19 mouse cellular contexts compared by ENCODE assay signal in genomic region chr14:93182606-93183491, GRCm38 (mm10).
DNase-seq lines count a peak whose midpoint lies in the region; ATAC-seq and TF ChIP-seq lines count a peak whose summit lies in the region.
"Had no signal": no experiment of that assay in that cellular context is flagged by ENCODE, and none has a peak within 500 bp of the region (broad histone marks: within the 10 kb centered on the region; RNA-seq: fewer than 3 reads in every experiment).

No protein-coding gene starts in this region.

- H3K27ac ChIP-seq in embryonic facial prominence, embryonic 15.5 days (replicated peaks) = peak overlapping the region; percentile 72
- no peak overlapping the region for H3K27ac ChIP-seq in kidney, embryonic 15.5 days
- H3K27ac ChIP-seq in kidney, embryonic 14.5 days (ENCODE audit: low read depth, low read length) = no peak overlapping the region
- H3K27ac ChIP-seq: heart, embryonic 10.5 days; hindbrain, embryonic 10.5 days; hindbrain, postnatal 0 days; stomach, embryonic 15.5 days had no signal

- TF ChIP-seq POLR2A in brain, embryonic 14.5 days (IDR thresholded peaks at IDR 0.05; ENCODE audit: borderline replicate concordance, extremely low read depth, insufficient read depth, insufficient read length, poor library complexity, severe bottlenecking) = no peak

- H3K9ac ChIP-seq in embryonic facial prominence, embryonic 15.5 days = no peak overlapping the region
- no peak overlapping the region for H3K9ac ChIP-seq in kidney, embryonic 15.5 days
- H3K9ac ChIP-seq in kidney, embryonic 14.5 days (ENCODE audit: low read depth, low read length) = no peak overlapping the region
- H3K9ac ChIP-seq: stomach, embryonic 15.5 days had no signal

- no peaks in the 10 kb centered on the region for H3K4me1 ChIP-seq in embryonic facial prominence, embryonic 15.5 days
- no peaks in the 10 kb centered on the region for H3K4me1 ChIP-seq in kidney, embryonic 15.5 days
- no peaks in the 10 kb centered on the region for H3K4me1 ChIP-seq in kidney, embryonic 14.5 days (ENCODE audit: control insufficient read depth, insufficient read depth, low read length)
- H3K4me1 ChIP-seq: heart, embryonic 10.5 days; hindbrain, embryonic 10.5 days; stomach, embryonic 15.5 days had no signal

- no peaks in the 10 kb centered on the region for H3K27me3 ChIP-seq in embryonic facial prominence, embryonic 15.5 days
- no peaks in the 10 kb centered on the region for H3K27me3 ChIP-seq in kidney, embryonic 15.5 days
- H3K27me3 ChIP-seq in kidney, embryonic 14.5 days (ENCODE audit: control insufficient read depth, insufficient read depth, low read length) = no peaks in the 10 kb centered on the region
- H3K27me3 ChIP-seq: stomach, embryonic 15.5 days had no signal

- no peaks in the 10 kb centered on the region for H3K36me3 ChIP-seq in embryonic facial prominence, embryonic 15.5 days
- H3K36me3 ChIP-seq in kidney, embryonic 15.5 days = no peaks in the 10 kb centered on the region
- H3K36me3 ChIP-seq in kidney, embryonic 14.5 days (ENCODE audit: control insufficient read depth, insufficient read depth, low read length) = no peaks in the 10 kb centered on the region
- H3K36me3 ChIP-seq: heart, embryonic 10.5 days; hindbrain, embryonic 10.5 days; stomach, embryonic 15.5 days had no signal

- DNase-seq in layer of hippocampus, adult 11-12 months (ENCODE audit: low spot score) = peak; percentile 17
- DNase-seq in layer of hippocampus, postnatal 36 days = no peak
- DNase-seq in brain, embryonic 14.5 days (ENCODE audit: low read depth) = peak; percentile 86
- peak; percentile 47 for DNase-seq in layer of hippocampus, adult 9-11 months
- DNase-seq: adrenal gland, adult 2 months; cerebellum, adult 11 months; cerebellum, postnatal 25 days; kidney, adult 11 months; kidney, postnatal 10 days; lung, adult 18-20 months; lung, postnatal 36 days; right cerebral cortex, postnatal 25 days had no signal

- TF ChIP-seq CTCF in brain, embryonic 14.5 days (IDR thresholded peaks at IDR 0.05; ENCODE audit: borderline replicate concordance, extremely low read depth, insufficient read depth, insufficient read length) = no peak

- 55% methylated on average over 9 of the region's 9 CpGs for WGBS in embryonic facial prominence, embryonic 15.5 days
- 93% methylated on average over 9 of the region's 9 CpGs for WGBS in kidney, embryonic 15.5 days
- 89% methylated on average over 9 of the region's 9 CpGs for WGBS in kidney, embryonic 14.5 days

- H3K4me2 ChIP-seq in embryonic facial prominence, embryonic 15.5 days (replicated peaks) = no peak overlapping the region
- H3K4me2 ChIP-seq in kidney, embryonic 15.5 days = no peak overlapping the region
- no peak overlapping the region for H3K4me2 ChIP-seq in kidney, embryonic 14.5 days (replicated peaks; ENCODE audit: low read depth, low read length)
- H3K4me2 ChIP-seq: stomach, embryonic 15.5 days had no signal

- H3K4me3 ChIP-seq in embryonic facial prominence, embryonic 15.5 days (replicated peaks) = no peak overlapping the region
- H3K4me3 ChIP-seq in kidney, embryonic 15.5 days (replicated peaks) = no peak overlapping the region
- H3K4me3 ChIP-seq in kidney, embryonic 14.5 days (ENCODE audit: low read length) = no peak overlapping the region
- H3K4me3 ChIP-seq: heart, embryonic 10.5 days; hindbrain, embryonic 10.5 days; stomach, embryonic 15.5 days had no signal

- ATAC-seq in embryonic facial prominence, embryonic 15.5 days (ENCODE audit: insufficient number of reproducible peaks, low FRiP score, low TSS enrichment, low read depth) = peak; percentile 65; the same call in 1 of the 2 replicates
- no peak for ATAC-seq in kidney, embryonic 15.5 days (replicated peaks; ENCODE audit: low FRiP score)
- ATAC-seq in kidney, embryonic 14.5 days (ENCODE audit: low FRiP score, low TSS enrichment) = no peak
- ATAC-seq: hindbrain, postnatal 0 days had no signal

- H3K9me3 ChIP-seq in embryonic facial prominence, embryonic 15.5 days (replicated peaks) = no peaks in the 10 kb centered on the region
- H3K9me3 ChIP-seq in kidney, embryonic 15.5 days (replicated peaks) = no peaks in the 10 kb centered on the region
- H3K9me3 ChIP-seq in kidney, embryonic 14.5 days (ENCODE audit: control insufficient read depth, low read length) = no peaks in the 10 kb centered on the region
- H3K9me3 ChIP-seq: heart, embryonic 10.5 days; hindbrain, embryonic 10.5 days; stomach, embryonic 15.5 days had no signal

Comparison
In these comparisons a context has a peak if more than half of its experiments do, and no peak if none do; other contexts are left out.
1. DNase-seq: peak in layer of hippocampus, adult 11-12 months (single experiment), brain, embryonic 14.5 days (single experiment) and layer of hippocampus, adult 9-11 months (single experiment); none in layer of hippocampus, postnatal 36 days (0 of 2).